Mouse (Mus musculus): ENCODE measurements around the gene Krtap9-1. TPM values are rescaled to one million over a fixed set of nuclear protein-coding genes. Genes with fewer than 3 reads are reported as not detected.

The Krtap9-1 gene
- not detected for polyA plus RNA-seq (2014; fragmentation: Illumina TruSeq; extraction: RNeasy Lipid Tissue Mini Kit (QIAGEN cat#74804); ENCODE audit: low read depth, low replicate concordance)

DNA sequence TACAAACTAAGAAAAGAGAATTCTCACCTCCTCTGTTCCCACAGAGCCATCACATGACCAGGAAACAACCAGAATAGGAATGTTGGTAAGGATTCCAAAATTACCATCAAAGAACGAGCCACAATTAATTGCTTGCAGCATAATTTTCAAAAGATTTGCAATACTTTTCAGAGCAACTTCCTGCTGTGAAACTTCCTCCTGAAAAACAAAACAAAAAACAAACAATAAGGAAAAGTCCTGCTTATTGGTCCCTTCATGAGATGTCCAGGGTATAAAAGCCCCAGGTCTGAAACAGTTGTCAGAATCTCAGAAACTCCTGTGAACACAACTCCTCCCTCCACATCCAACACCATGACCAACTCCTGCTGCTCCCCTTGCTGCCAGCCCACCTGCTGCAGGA, at the start of gene Krtap9-1:
Krtap9-1 (plus strand) TSS at position 301 of the 400 bp plus-strand sequence.

DNA sequence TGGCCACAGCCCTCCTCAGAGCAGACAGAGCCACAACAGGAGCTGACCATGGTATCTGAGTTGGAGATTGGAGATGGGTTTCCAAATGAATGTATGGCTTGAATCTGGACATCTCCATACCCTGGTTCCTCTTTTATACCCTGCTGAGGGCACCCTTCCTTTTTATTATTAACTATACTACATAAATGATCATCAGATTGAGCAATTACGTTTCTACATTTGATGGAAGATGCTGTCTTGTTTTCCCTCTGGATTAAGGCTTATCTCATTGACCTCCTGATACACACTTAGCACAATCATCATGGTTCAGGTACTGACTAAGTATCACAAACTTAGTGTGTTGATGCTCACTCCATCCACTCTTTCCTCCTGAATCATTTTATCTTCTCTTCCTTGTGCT, 35.2 kb upstream of the Krtap9-1 start, which contains the start of gene 2300003K06Rik:
2300003K06Rik (minus strand) TSS at position 101 of the 400 bp plus-strand sequence.

DNA sequence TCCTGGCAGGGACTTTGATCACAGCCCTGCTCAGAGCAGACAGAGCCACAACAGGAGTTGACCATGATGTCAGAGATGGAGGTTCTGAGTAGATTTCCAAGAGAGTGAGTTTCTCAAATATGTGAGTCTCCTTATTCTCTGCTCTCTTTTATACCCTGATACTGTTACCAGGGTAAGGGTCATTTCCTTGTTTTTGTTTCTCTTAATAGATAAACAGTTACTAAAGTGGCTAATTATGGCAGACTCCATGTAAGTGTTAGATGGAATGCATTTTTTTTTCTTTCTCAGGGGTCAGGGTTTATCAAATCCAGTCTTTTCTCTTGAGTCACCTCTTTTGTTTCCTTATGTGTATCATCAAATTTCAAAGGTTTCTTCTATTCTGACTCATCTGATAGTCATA, 21.7 kb upstream of the Krtap9-1 start, which contains the start of gene Krtap4-16:
Krtap4-16 (minus strand) TSS at position 101 of the 400 bp plus-strand sequence.

DNA sequence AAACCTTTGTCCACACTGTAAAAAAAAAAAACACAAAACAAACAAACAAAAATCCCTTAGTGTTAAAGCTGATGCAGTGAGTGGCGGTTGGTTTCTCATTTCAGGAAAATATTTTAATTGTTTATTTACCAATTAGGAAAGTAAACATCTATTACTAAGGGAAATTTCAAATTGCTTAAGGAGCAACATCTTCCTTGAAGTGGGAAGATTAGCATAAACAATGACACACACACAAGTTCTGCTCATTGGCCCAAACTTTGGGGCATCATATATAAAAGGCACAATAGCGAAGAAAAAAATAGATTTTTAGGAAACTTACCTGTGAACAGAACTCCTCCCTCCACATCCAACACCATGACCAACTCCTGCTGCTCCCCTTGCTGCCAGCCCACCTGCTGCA, 15.6 kb upstream of the Krtap9-1 start, which contains the start of gene Gm11568:
Gm11568 (plus strand) TSS at position 301 of the 400 bp plus-strand sequence.

DNA sequence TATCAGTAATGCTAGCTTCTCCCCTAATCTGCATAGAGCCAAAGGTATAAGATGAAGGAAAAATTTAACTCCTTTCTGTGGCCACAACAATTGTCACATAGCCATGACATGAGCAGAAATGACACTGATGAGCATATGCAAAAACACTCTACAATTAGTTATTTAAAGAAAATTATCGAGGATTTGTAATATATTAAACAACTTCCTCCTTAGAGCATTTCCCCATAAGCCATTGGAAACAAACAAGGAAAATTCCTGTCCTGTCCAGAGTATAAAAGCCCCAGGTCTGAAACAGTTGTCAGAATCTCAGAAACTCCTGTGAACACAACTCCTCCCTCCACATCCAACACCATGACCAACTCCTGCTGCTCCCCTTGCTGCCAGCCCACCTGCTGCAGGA, 9.0 kb upstream of the Krtap9-1 start, which contains the start of gene Gm11559:
Gm11559 (plus strand) TSS at position 301 of the 400 bp plus-strand sequence.

DNA sequence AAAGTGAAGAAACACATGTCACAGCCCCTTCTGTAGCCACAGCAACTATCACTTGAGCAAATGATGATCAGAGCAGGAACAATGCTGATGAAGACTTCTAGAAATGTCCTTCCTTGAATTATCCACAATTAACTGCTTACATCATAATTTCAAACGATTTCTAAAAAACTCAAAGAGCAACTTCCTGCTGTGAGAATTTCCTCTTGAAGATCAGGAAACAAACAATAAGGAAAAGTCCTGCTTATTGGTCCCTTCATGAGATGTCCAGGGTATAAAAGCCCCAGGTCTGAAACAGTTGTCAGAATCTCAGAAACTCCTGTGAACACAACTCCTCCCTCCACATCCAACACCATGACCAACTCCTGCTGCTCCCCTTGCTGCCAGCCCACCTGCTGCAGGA, 5.7 kb downstream of the Krtap9-1 start, which contains the start of gene Gm11567:
Gm11567 (plus strand) TSS at position 301 of the 400 bp plus-strand sequence.

DNA sequence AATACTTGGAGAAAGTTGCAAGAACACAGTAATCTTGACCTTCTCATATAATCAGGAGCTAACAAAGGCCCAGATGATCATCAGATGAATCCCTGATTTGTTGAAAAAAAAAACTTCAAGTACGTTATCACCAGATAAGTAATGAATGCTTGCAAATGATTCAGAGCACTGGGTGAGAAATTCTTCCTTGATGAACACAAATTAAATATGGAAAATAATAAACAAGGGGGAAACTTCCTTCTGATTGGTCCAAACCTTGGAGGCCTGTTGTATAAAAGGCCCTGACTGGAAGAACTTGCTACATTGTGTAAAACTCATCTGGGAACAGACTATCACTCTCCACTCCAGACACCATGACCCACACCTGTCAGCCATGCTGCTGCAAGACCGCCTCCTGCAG, 34.4 kb downstream of the Krtap9-1 start, which contains the start of gene Krtap31-1:
Krtap31-1 (plus strand) TSS at position 301 of the 400 bp plus-strand sequence.

DNA sequence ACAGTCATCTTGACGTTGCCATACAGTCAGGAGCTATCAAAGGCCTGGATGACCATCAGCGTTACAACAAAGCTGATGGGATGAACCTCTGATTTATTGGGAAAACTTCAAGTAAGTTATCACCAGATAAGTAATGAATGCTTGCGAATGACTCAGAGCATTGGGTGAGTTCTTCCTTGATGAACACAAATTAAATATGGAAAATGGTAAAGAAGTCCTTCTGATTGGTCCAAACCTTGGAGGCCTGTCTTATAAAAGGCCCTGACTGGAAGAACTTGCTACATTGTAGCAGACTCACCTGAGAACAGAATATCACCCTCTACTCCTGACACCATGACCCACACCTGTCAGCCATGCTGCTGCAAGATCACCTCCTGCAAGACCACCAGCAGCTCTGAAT, 41.3 kb downstream of the Krtap9-1 start, which contains the start of gene Gm11565:
Gm11565 (plus strand) TSS at position 301 of the 400 bp plus-strand sequence.

Other genes starting within 250 kb of the Krtap9-1 start
- not detected for gene Krtap4-1, start 245.2 kb upstream of the Krtap9-1 start, polyA plus RNA-seq (2014; fragmentation: Illumina TruSeq; extraction: RNeasy Lipid Tissue Mini Kit (QIAGEN cat#74804); ENCODE audit: low read depth, low replicate concordance)
- not detected for gene Krtap4-2, start 238.3 kb upstream of the Krtap9-1 start, polyA plus RNA-seq (2014; fragmentation: Illumina TruSeq; extraction: RNeasy Lipid Tissue Mini Kit (QIAGEN cat#74804); ENCODE audit: low read depth, low replicate concordance)
- gene Krtap4-7, start 229.3 kb upstream of the Krtap9-1 start, polyA plus RNA-seq (2014; fragmentation: Illumina TruSeq; extraction: RNeasy Lipid Tissue Mini Kit (QIAGEN cat#74804); ENCODE audit: low read depth, low replicate concordance): not detected
- gene Gm11555, start 223.2 kb upstream of the Krtap9-1 start, polyA plus RNA-seq (2014; fragmentation: Illumina TruSeq; extraction: RNeasy Lipid Tissue Mini Kit (QIAGEN cat#74804); ENCODE audit: low read depth, low replicate concordance): not detected
- not detected for gene Gm11563, start 214.4 kb upstream of the Krtap9-1 start, polyA plus RNA-seq (2014; fragmentation: Illumina TruSeq; extraction: RNeasy Lipid Tissue Mini Kit (QIAGEN cat#74804); ENCODE audit: low read depth, low replicate concordance)
- not detected for gene Krtap4-6, start 207.4 kb upstream of the Krtap9-1 start, polyA plus RNA-seq (2014; fragmentation: Illumina TruSeq; extraction: RNeasy Lipid Tissue Mini Kit (QIAGEN cat#74804); ENCODE audit: low read depth, low replicate concordance)
- not detected for gene Gm14190, start 182.6 kb upstream of the Krtap9-1 start, polyA plus RNA-seq (2014; fragmentation: Illumina TruSeq; extraction: RNeasy Lipid Tissue Mini Kit (QIAGEN cat#74804); ENCODE audit: low read depth, low replicate concordance)
- gene Gm14180, start 139.1 kb upstream of the Krtap9-1 start, polyA plus RNA-seq (2014; fragmentation: Illumina TruSeq; extraction: RNeasy Lipid Tissue Mini Kit (QIAGEN cat#74804); ENCODE audit: low read depth, low replicate concordance): not detected
- gene Gm11595, start 100.5 kb upstream of the Krtap9-1 start, polyA plus RNA-seq (2014; fragmentation: Illumina TruSeq; extraction: RNeasy Lipid Tissue Mini Kit (QIAGEN cat#74804); ENCODE audit: low read depth, low replicate concordance): not detected
- gene Krtap4-8, start 92.7 kb upstream of the Krtap9-1 start, polyA plus RNA-seq (2014; fragmentation: Illumina TruSeq; extraction: RNeasy Lipid Tissue Mini Kit (QIAGEN cat#74804); ENCODE audit: low read depth, low replicate concordance): not detected
- gene Krtap4-9, start 88.2 kb upstream of the Krtap9-1 start, polyA plus RNA-seq (2014; fragmentation: Illumina TruSeq; extraction: RNeasy Lipid Tissue Mini Kit (QIAGEN cat#74804); ENCODE audit: low read depth, low replicate concordance): not detected
- not detected for gene Gm11596, start 79.9 kb upstream of the Krtap9-1 start, polyA plus RNA-seq (2014; fragmentation: Illumina TruSeq; extraction: RNeasy Lipid Tissue Mini Kit (QIAGEN cat#74804); ENCODE audit: low read depth, low replicate concordance)
- not detected for gene Gm11569, start 74.5 kb upstream of the Krtap9-1 start, polyA plus RNA-seq (2014; fragmentation: Illumina TruSeq; extraction: RNeasy Lipid Tissue Mini Kit (QIAGEN cat#74804); ENCODE audit: low read depth, low replicate concordance)
- not detected for gene Gm11554, start 68.9 kb upstream of the Krtap9-1 start, polyA plus RNA-seq (2014; fragmentation: Illumina TruSeq; extraction: RNeasy Lipid Tissue Mini Kit (QIAGEN cat#74804); ENCODE audit: low read depth, low replicate concordance)
- gene Krtap4-13, start 63.5 kb upstream of the Krtap9-1 start, polyA plus RNA-seq (2014; fragmentation: Illumina TruSeq; extraction: RNeasy Lipid Tissue Mini Kit (QIAGEN cat#74804); ENCODE audit: low read depth, low replicate concordance): not detected
- gene Gm11564, start 57.7 kb upstream of the Krtap9-1 start, polyA plus RNA-seq (2014; fragmentation: Illumina TruSeq; extraction: RNeasy Lipid Tissue Mini Kit (QIAGEN cat#74804); ENCODE audit: low read depth, low replicate concordance): not detected
- not detected for gene 2300003K06Rik, start 35.3 kb upstream of the Krtap9-1 start, polyA plus RNA-seq (2014; fragmentation: Illumina TruSeq; extraction: RNeasy Lipid Tissue Mini Kit (QIAGEN cat#74804); ENCODE audit: low read depth, low replicate concordance)
- not detected for gene Krtap4-16, start 21.8 kb upstream of the Krtap9-1 start, polyA plus RNA-seq (2014; fragmentation: Illumina TruSeq; extraction: RNeasy Lipid Tissue Mini Kit (QIAGEN cat#74804); ENCODE audit: low read depth, low replicate concordance)
- gene Gm11568, start 15.5 kb upstream of the Krtap9-1 start, polyA plus RNA-seq (2014; fragmentation: Illumina TruSeq; extraction: RNeasy Lipid Tissue Mini Kit (QIAGEN cat#74804); ENCODE audit: low read depth, low replicate concordance): not detected
- gene Gm11559, start 8.9 kb upstream of the Krtap9-1 start, polyA plus RNA-seq (2014; fragmentation: Illumina TruSeq; extraction: RNeasy Lipid Tissue Mini Kit (QIAGEN cat#74804); ENCODE audit: low read depth, low replicate concordance): not detected
- not detected for gene Gm11567, start 5.8 kb downstream of the Krtap9-1 start, polyA plus RNA-seq (2014; fragmentation: Illumina TruSeq; extraction: RNeasy Lipid Tissue Mini Kit (QIAGEN cat#74804); ENCODE audit: low read depth, low replicate concordance)
- not detected for gene Krtap31-1, start 34.5 kb downstream of the Krtap9-1 start, polyA plus RNA-seq (2014; fragmentation: Illumina TruSeq; extraction: RNeasy Lipid Tissue Mini Kit (QIAGEN cat#74804); ENCODE audit: low read depth, low replicate concordance)
- gene Gm11565, start 41.4 kb downstream of the Krtap9-1 start, polyA plus RNA-seq (2014; fragmentation: Illumina TruSeq; extraction: RNeasy Lipid Tissue Mini Kit (QIAGEN cat#74804); ENCODE audit: low read depth, low replicate concordance): not detected
- not detected for gene Krtap31-2, start 62.9 kb downstream of the Krtap9-1 start, polyA plus RNA-seq (2014; fragmentation: Illumina TruSeq; extraction: RNeasy Lipid Tissue Mini Kit (QIAGEN cat#74804); ENCODE audit: low read depth, low replicate concordance)
- not detected for gene Krtap9-5, start 75.1 kb downstream of the Krtap9-1 start, polyA plus RNA-seq (2014; fragmentation: Illumina TruSeq; extraction: RNeasy Lipid Tissue Mini Kit (QIAGEN cat#74804); ENCODE audit: low read depth, low replicate concordance)
- not detected for gene Krtap29-1, start 105.7 kb downstream of the Krtap9-1 start, polyA plus RNA-seq (2014; fragmentation: Illumina TruSeq; extraction: RNeasy Lipid Tissue Mini Kit (QIAGEN cat#74804); ENCODE audit: low read depth, low replicate concordance)
- gene Krtap16-1, start 113.2 kb downstream of the Krtap9-1 start, polyA plus RNA-seq (2014; fragmentation: Illumina TruSeq; extraction: RNeasy Lipid Tissue Mini Kit (QIAGEN cat#74804); ENCODE audit: low read depth, low replicate concordance): not detected
- gene Krtap17-1, start 120.6 kb downstream of the Krtap9-1 start, polyA plus RNA-seq (2014; fragmentation: Illumina TruSeq; extraction: RNeasy Lipid Tissue Mini Kit (QIAGEN cat#74804); ENCODE audit: low read depth, low replicate concordance): not detected
- not detected for gene Krt33a, start 142.8 kb downstream of the Krtap9-1 start, polyA plus RNA-seq (2014; fragmentation: Illumina TruSeq; extraction: RNeasy Lipid Tissue Mini Kit (QIAGEN cat#74804); ENCODE audit: low read depth, low replicate concordance)
- not detected for gene Krt33b, start 156.5 kb downstream of the Krtap9-1 start, polyA plus RNA-seq (2014; fragmentation: Illumina TruSeq; extraction: RNeasy Lipid Tissue Mini Kit (QIAGEN cat#74804); ENCODE audit: low read depth, low replicate concordance)
- gene Krt34, start 168.2 kb downstream of the Krtap9-1 start, polyA plus RNA-seq (2014; fragmentation: Illumina TruSeq; extraction: RNeasy Lipid Tissue Mini Kit (QIAGEN cat#74804); ENCODE audit: low read depth, low replicate concordance): not detected
- not detected for gene Krt31, start 177.2 kb downstream of the Krtap9-1 start, polyA plus RNA-seq (2014; fragmentation: Illumina TruSeq; extraction: RNeasy Lipid Tissue Mini Kit (QIAGEN cat#74804); ENCODE audit: low read depth, low replicate concordance)
- gene Krt32, start 214.8 kb downstream of the Krtap9-1 start, polyA plus RNA-seq (2014; fragmentation: Illumina TruSeq; extraction: RNeasy Lipid Tissue Mini Kit (QIAGEN cat#74804); ENCODE audit: low read depth, low replicate concordance): not detected
- not detected for gene Krt35, start 222.9 kb downstream of the Krtap9-1 start, polyA plus RNA-seq (2014; fragmentation: Illumina TruSeq; extraction: RNeasy Lipid Tissue Mini Kit (QIAGEN cat#74804); ENCODE audit: low read depth, low replicate concordance)
- not detected for gene Krt36, start 232.2 kb downstream of the Krtap9-1 start, polyA plus RNA-seq (2014; fragmentation: Illumina TruSeq; extraction: RNeasy Lipid Tissue Mini Kit (QIAGEN cat#74804); ENCODE audit: low read depth, low replicate concordance)
- gene Krt13, start 248.2 kb downstream of the Krtap9-1 start, polyA plus RNA-seq (2014; fragmentation: Illumina TruSeq; extraction: RNeasy Lipid Tissue Mini Kit (QIAGEN cat#74804); ENCODE audit: low read depth, low replicate concordance): not detected